Mouse (Mus musculus): ENCODE results near the gene Tceal5.
A peak's percentile ranks its signal among the peaks of the same experiment; 100 is the strongest.
"Not testable (repeated sequence)": the region's sequence is repeated elsewhere in the genome, so short reads cannot be mapped to it uniquely, and the experiment has no call there.

Tceal5 gene

GRCm38 (mm10) chrX:136203664-136204066 is at the start of gene Tceal5:
TSS of gene Tceal5 (minus strand) at chrX:136203876.
- DNase-seq, result peak; percentile 2

GRCm38 (mm10) chrX:136252023-136252729 is 48.5 kb upstream of the Tceal5 start:
- no peak for DNase-seq

GRCm38 (mm10) chrX:136249671-136250070 is 46.0 kb upstream of the Tceal5 start:
- no peak for DNase-seq

DNA sequence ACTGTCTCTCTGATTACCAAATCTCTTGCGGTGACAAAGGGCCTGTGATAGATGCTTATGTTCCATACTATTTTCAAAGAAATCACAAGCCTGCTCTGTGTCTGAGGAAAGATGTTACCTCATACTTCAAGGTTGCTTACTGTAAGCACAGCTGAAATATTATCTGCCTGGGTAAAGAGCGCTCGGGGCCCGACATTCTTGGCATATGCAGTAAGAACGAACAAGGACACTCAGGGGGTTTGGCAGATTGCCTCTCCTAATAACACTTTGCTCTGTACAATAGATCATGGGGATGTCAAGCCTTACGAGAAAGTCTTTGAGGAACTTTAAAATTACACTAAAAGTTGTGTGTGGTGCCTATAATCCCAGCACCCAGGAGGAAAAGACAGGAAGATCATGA is 45.1 kb upstream of the Tceal5 start:
- no peak for DNase-seq

DNA sequence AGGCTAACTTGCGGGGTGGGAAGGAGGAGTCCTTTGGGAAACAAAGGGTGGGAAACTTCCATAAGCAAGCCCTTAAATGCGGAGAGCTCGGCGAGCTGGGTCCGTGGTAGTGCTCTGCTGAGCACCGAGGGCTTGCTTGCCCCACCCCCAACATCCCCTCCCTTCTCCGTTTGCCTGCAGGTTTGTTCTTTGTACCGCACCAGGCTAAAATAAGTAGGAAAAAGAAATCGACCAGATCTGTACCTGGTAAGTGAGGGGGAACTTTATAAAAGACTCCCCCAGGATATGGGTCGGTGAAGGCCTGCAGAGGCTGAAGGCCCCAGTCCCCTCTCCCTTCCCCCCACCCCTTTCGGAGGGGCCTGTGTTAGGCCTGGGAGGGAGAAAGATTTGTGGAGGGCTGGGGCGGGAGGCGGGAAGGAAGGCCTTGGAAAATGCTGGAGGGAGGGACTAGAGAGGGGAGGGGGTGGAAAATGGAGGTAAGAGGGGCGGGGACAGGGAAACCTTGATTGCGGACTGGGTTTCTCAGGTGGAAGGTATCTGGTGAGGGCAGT is 41.9 kb upstream of the Tceal5 start:
- peak; percentile 40 for DNase-seq

DNA sequence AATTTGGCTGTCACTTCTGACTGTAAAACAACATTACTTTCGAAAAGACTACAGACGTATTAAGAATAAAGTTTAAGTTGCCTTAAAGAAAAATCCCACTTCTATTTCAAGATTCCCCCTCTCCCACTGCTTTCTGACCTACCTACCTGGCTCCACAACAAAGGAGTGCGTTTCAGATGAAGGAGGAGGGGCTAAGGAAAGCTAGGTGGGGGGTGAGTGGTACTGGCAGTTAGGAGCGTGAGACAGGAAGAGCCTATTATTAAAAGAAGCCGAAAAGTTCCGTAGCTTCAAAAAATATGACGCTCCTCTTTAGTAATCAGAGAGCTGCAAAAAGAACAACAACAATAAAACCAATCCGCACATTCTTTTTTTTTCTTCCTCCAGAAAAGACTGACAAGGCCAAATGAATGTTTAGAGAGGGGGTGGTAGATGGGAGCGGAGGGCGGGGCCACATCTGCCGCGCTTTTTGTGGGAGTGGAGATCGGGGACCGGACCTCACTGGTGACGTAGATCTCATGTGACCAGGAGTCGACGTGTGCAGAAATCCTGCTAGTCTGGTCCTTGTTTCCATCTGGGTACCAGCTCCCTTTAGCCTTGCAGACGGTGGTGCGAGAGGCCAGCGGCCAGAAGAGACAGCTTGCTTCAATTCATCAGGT is 41.0 kb upstream of the Tceal5 start, which contains the start of gene Tceal9:
Tceal9 (plus strand) TSS at position 506 of the 656 bp plus-strand sequence.
- peak; percentile 85 for DNase-seq

DNA sequence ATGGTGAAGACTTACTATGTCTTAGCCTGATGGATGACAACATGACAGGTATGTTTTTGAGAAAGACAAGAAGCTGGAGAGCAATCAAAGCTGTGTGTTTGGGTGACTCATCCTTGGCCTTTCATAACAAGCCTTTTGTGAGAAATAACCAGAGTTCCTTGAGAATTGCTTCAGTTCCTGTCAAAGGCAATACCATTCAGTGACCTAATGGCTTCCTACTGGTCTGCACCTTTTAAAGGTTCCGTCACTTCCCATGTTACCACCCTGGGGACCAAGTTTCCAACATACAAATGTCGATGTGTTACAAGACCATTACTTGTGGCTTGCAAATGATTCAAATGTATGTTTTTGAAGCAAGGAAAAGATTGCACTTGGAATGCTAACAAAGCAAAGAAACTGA is 39.5 kb upstream of the Tceal5 start:
- no peak for DNase-seq

DNA sequence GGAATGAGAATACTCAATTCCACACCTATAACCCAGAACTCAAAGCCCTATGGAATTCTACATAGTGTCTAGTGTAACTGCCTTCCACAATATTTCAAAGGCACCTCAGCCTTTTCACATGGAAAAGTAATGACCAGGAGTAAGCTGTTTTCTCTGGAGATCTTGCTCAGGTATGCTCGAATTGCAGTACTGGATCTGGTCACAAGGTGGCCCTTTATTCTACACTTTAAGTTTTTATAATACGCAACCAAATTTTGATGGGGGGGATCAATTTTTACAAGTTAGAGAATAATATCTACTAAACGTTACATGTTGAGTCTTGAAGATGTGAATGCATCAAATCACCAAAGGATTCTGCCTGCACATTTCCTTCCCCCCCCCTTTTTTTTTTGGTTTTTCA is 34.4 kb upstream of the Tceal5 start:
- DNase-seq, result peak; percentile 47

GRCm38 (mm10) chrX:136227768-136228167 is 24.1 kb upstream of the Tceal5 start:
- peak; percentile 39 for DNase-seq

GRCm38 (mm10) chrX:136223714-136224113 is 20.0 kb upstream of the Tceal5 start:
- DNase-seq, result no peak

DNA sequence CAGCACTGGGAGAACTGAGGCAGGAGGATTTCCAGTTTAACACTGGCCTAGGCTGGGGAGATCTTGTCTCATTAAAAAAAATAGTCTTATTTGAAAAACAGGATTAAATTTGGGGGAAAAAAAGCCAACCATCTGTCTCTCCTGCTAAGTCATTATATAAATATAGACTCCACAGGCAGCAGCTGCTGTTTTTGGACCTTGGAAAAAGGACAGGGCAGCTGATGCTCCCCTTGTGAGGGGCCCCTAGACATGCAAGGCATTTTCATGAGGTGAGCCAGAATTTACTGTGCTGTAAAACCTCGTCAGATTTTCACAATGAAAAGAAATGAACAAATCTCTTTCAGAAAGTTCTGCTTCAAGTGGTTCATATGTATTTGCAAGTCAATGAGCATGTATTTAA is 12.6 kb upstream of the Tceal5 start:
- no peak for DNase-seq

DNA sequence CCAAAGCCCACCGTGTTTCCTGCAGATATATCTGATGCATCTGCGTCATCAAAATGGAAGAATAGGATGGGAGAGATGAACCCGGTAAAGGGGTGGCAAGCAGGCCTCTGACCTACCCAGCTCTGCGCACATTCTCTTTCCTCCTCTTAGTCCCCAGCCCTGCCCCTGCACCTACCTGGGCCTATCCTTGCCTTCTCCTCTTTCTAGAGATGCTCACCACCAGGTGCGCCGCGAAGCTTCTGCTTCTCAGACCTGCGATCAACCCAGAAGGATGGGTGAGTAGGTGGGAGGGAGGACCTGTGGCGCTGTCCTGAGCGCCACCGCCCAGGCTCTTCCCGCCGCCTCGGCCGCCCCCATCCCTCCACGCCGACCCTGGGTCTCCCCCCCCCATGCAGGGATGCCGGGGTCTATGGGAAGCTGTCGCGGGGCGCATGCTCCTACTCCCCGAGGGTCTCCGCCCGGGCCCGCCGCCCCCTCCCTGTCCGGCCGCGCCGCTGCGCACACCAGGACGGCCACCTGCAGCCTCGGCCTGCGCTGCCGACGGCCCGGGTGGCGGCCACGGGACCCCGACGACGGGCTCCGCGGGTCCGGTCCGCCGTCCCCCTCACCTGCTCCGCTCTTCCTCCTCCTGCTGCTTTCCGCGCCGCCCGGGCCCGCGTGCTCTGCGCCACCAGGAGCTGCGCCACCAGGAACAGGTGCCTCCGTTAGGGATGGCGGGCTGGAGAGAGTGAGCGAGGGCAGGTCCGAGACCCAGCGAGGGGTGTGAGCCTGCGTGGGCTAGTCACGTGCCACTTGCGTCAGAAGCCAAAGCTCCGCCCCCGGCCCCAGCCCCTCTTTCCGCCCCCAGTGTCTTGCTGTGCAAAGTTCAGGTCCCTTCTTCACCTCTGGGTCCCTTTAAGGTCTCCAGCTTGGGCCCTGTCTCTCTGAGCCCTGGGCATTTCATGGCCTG is 11.3 kb upstream of the Tceal5 start, which contains the start of the genes Tceal7 and Bex1:
Tceal7 (plus strand) TSS at position 51 of the 949 bp plus-strand sequence.
Bex1 (minus strand) TSS at position 785 of the 949 bp plus-strand sequence.
- not testable (repeated sequence) for DNase-seq

GRCm38 (mm10) chrX:136213396-136213795 is 9.7 kb upstream of the Tceal5 start:
- no peak for DNase-seq

DNA sequence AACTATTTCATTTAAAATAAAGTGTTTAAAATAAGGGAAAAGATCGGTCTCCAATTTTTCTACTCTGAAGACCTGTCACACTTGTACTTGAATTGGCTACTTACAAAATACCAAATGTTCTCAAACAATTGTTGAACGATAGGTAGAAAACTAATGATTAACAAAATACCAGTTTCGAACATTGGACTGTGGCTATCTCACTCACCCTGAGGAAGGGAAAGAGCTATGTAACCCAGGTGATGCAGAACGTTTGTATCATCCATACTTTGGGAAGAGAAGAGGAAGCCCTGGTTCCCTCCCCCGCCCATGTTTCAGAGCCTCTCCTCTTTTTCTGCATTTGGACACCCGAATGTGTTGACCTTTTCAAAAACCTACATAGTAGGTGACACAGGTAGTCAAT is 730 bp upstream of the Tceal5 start:
- no peak for DNase-seq

DNA sequence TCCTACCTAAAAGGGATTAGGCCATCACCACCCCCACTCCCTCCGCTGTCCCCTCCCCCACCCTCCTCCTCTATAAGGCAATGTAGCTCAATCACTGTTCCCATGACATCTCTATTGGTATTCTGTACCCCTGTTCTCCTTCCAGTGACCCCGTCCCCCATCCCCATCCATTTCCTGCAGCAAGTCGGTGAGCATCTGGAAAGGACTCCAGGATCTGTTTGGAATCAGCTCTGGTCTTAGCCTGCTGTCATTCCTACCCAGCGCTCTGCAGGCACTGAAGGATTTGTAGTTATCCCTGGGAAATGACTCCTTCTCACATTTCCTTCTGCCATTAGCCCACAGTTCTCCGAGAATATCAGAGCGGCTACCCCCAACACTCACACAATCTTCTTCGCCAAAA is 419 bp downstream of the Tceal5 start:
- no peak for DNase-seq

- peak; percentile 7 for DNase-seq
Observed at GRCm38 (mm10) chrX:136196873-136197272, 6.8 kb downstream of the Tceal5 start.

- no peak for DNase-seq
Observed at GRCm38 (mm10) chrX:136195193-136195944, 8.3 kb downstream of the Tceal5 start.

GRCm38 (mm10) chrX:136183107-136183506 is 20.6 kb downstream of the Tceal5 start:
- DNase-seq, result peak; percentile 1

DNA sequence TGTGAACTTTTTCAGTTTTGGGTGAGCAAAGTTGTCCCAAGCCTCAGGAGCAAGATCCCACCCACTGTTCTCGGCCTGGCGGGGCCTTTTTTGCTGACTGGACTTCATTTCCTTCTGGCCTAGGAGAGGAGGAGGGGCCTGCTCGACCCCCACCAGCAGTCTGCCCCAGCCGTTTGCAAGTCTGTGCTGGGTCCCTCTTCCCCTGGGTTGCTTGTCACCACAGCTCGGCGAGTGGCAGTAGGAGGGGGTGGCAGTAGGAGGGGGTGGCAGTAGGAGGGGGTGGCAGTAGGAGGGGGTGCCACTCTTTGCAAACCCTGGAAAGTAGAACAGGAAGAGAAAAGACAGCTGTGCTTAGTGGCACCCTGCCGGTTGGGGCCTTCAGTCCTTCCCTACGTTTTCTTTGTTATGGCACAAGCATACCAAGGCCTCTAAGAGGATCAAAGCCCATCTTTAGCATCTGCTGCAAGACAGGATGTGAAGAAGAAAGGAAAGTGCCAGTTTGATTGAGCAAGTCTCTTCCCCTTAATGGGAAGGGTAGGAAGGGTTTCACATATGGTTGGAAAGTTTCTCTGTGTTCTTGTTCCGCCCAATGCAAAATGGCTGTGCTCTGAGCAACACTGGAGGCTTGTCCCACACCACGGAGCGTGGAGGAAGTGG is 22.7 kb downstream of the Tceal5 start:
- no peak for DNase-seq

DNA sequence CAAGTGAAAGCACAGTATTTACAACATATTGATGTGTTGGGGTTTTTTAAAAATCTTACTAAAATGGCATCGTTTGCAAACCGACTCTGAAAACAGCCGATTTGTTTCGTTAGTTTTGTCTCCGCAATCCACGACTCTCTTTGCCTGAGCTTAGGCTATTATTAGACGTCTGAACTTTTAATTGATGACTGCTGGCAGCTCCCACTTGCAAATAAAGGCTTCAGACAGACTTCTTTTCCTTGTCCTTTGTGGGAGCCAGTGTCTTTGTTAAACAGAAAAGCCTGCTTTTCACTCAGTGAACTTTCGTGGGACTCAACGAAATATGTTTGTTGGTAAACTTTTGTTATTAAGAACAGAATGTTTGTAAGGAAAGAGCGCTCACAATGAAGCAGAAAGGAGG is 30.9 kb downstream of the Tceal5 start:
- peak; percentile 2 for DNase-seq

- DNase-seq, result peak; percentile 88
Observed at GRCm38 (mm10) chrX:136172118-136172551, 31.5 kb downstream of the Tceal5 start, which contains the start of gene Tceal8. TSS of gene Tceal8 (minus strand) at chrX:136172342.

Data from kidney, postnatal 14 days (tissue).